Mouse (Mus musculus) embryonic facial prominence, embryonic 11.5 days (tissue): ENCODE results near the gene Tnrc6b. TPM values are rescaled to one million over a fixed set of nuclear protein-coding genes. Genes with fewer than 3 reads are reported as not detected.
"Not testable (repeated sequence)": the region's sequence is repeated elsewhere in the genome, so short reads cannot be mapped to it uniquely, and the experiment has no call there.

Source experiments
- ATAC-seq: fragments of 200-750 bp; cut with Nextera tagmentation; replicated peaks from 2 replicates; pipeline ENCODE4 v1.8.0; 2017; ENCODE audit warnings: low read depth; ENCODE audit not compliant: insufficient number of reproducible peaks, low FRiP score, low TSS enrichment
- DNase-seq: peaks from one replicate; pipeline ENCODE4 v3.0.0-alpha.2; 2015; ENCODE audit warnings: low spot score
- H3K27ac ChIP-seq: fragments of 300-500 bp; sonication (generic); replicated peaks from 2 replicates; pipeline ENCODE4 v1.5.1; 2014; ENCODE audit warnings: mild to moderate bottlenecking, low read depth, low read length, control low read depth
- H3K27me3 ChIP-seq: fragments of 300-500 bp; sonication (generic); 2 replicates; pipeline ENCODE4 v1.6.1; 2014; ENCODE audit warnings: mild to moderate bottlenecking, low read length, moderate library complexity, mixed read lengths; ENCODE audit not compliant: control insufficient read depth, insufficient read depth
- H3K36me3 ChIP-seq: fragments of 300-500 bp; sonication (generic); replicated peaks from 2 replicates; pipeline ENCODE4 v1.6.1; 2014; ENCODE audit warnings: low read depth, mild to moderate bottlenecking, low read length, moderate library complexity, mixed read lengths; ENCODE audit not compliant: control insufficient read depth, insufficient read depth
- H3K4me1 ChIP-seq: fragments of 300-500 bp; sonication (generic); 2 replicates; pipeline ENCODE4 v1.6.1; 2014; ENCODE audit warnings: low read length, mixed read lengths; ENCODE audit not compliant: control insufficient read depth, insufficient read depth
- H3K4me2 ChIP-seq: fragments of 300-500 bp; sonication (generic); 2 replicates; pipeline ENCODE4 v1.6.1; 2014; ENCODE audit warnings: low read depth, mild to moderate bottlenecking, control low read depth, low read length, moderate library complexity
- H3K4me3 ChIP-seq: fragments of 300-500 bp; sonication (generic); 2 replicates; pipeline ENCODE4 v1.5.1; 2014; ENCODE audit warnings: low read depth, low read length, control low read depth
- H3K9ac ChIP-seq: fragments of 300-500 bp; sonication (generic); replicated peaks from 2 replicates; pipeline ENCODE4 v1.6.1; 2014; ENCODE audit warnings: mild to moderate bottlenecking, control low read depth, low read length
- H3K9me3 ChIP-seq: fragments of 300-500 bp; sonication (generic); replicated peaks from 2 replicates; pipeline ENCODE4 v1.6.1; 2016; ENCODE audit warnings: mild to moderate bottlenecking, low read length, inconsistent platforms, mixed read lengths; ENCODE audit not compliant: control insufficient read depth
- WGBS: fragments of 180-500 bp; shearing (Covaris S2); extraction: QIAGEN DNeasy Blood & Tissue Kit; methylation state at CpG from one replicate; pipeline ENCODE4 v1.1.7; 2014; 5-methylcytosine and 5-hydroxymethylcytosine counted together
- polyA plus RNA-seq: library from polyadenylated mRNA; unstranded; fragments of >200 nt; fragmentation: Nextera tagmentation; extraction: Ambion mirVana; gene quantifications from 2 replicates; pipeline ENCODE4 v1.2.1, GENCODE M21; 2014

Tnrc6b gene
- polyA plus RNA-seq, 1 experiment from 2014 or later, result 11.5 TPM

DNA sequence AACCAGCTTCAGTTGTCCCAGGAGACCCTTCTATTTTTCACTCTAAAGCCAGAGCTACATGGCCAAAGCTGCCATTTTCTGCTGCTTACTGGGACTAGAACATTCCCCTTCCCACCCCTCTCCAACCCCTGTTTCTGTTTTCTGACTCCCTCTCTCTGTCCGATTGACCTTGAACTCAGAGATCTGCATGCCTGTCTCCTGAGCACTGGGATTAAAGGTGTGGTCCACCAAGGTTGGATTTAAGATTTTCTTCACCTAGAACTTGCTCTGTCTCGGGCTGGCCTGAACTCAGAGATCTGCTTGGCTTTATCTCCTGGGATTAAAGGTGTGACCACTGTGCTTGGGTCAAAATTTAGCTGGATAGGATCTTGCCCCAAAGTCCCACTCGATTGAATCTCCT lies 209.2 kb downstream of the Tnrc6b start:
- no peak for DNase-seq
- Histone ChIP-seq H3K4me3 (no peak overlapping the region), H3K9ac (no peak overlapping the region), H3K27ac (no peak overlapping the region), H3K27me3 (no peaks in the 10 kb centered on the region), H3K4me1 (no peaks in the 10 kb centered on the region), H3K36me3 (peaks cover 8% of the 10 kb centered on the region), H3K4me2 (no peak overlapping the region), H3K9me3 (no peaks in the 10 kb centered on the region)
- no peak for ATAC-seq
- WGBS, result 94% methylated on average over 3 of the region's 3 CpGs

DNA sequence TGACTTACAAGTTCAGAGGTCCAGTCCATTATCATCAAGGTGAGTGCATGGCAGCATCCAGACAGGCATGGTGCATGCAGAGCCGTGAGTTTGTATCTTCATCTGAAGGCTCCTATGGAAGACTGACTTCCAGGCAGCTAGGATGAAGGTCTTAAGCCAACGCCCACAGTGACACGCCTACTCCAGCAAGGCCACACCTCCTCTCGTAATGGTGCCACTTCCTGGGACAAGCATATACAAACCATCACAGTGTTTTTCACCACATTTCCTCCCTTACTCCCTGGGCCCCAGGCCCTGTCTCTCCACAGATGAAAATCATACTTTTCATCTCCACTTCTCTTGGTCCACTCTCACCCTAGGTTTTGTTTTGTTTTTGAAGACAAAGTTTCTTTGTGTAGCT lies 210.7 kb downstream of the Tnrc6b start:
- DNase-seq, result no peak
- Histone ChIP-seq H3K9me3 (no peaks in the 10 kb centered on the region), H3K9ac (no peak overlapping the region), H3K4me1 (no peaks in the 10 kb centered on the region), H3K36me3 (peaks cover 8% of the 10 kb centered on the region), H3K4me2 (no peak overlapping the region), H3K4me3 (no peak overlapping the region), H3K27me3 (no peaks in the 10 kb centered on the region), H3K27ac (no peak overlapping the region)
- WGBS, result 89% methylated on average over 4 of the region's 4 CpGs
- no peak for ATAC-seq

DNA sequence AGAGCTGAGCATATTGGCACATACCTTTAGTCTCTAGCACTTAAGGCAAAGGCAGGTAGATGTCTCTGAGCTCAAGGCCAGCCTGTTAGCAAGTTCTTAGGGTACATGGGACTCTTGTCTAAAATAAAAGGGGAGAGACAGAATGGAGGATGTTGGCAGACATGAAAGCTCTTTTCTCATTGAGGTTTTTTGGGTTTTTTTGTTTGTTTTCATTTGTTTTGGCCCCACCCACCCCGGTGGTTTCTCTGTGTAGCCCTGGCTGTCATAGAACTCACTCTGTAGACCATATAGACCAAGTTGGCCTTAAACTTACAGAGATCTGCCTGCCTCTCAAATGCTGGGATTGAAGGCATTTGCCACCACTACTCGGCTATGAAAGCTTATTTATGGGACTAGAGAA lies 213.1 kb downstream of the Tnrc6b start:
- no peak overlapping the region for H3K27ac ChIP-seq
- 95% methylated on average over 2 of the region's 2 CpGs for WGBS
- H3K9ac ChIP-seq, result no peak overlapping the region
- ATAC-seq, result no peak
- H3K4me2 ChIP-seq, result no peak overlapping the region
- no peaks in the 10 kb centered on the region for H3K4me1 ChIP-seq
- DNase-seq, result no peak
- peaks cover 10% of the 10 kb centered on the region for H3K36me3 ChIP-seq
- no peaks in the 10 kb centered on the region for H3K27me3 ChIP-seq
- no peak overlapping the region for H3K4me3 ChIP-seq
- H3K9me3 ChIP-seq, result no peaks in the 10 kb centered on the region

GRCm38 (mm10) chr15:80928811-80929355 lies 217.8 kb downstream of the Tnrc6b start:
- WGBS, result 72% methylated on average over 20 of the region's 20 CpGs
- ATAC-seq, result 0 out of 2 replicates have a peak, but pooled peaks have one; percentile 30

GRCm38 (mm10) chr15:80930048-80930571 lies 219.0 kb downstream of the Tnrc6b start:
- Histone ChIP-seq H3K4me1 (no peaks in the 10 kb centered on the region), H3K9me3 (no peaks in the 10 kb centered on the region), H3K9ac (no peak overlapping the region), H3K4me2 (peak overlapping the region; percentile 16; the same call in 1 of the 2 replicates), H3K27ac (peak overlapping the region; percentile 47; the same call in 1 of the 2 replicates), H3K27me3 (no peaks in the 10 kb centered on the region), H3K4me3 (no peak overlapping the region), H3K36me3 (peaks cover 7% of the 10 kb centered on the region)
- peak; percentile 85 for ATAC-seq
- WGBS, result 12% methylated on average over 14 of the region's 16 CpGs
- peak; percentile 90 for DNase-seq

More at GRCm38 (mm10) chr15:80928811-80929355, 217.8 kb downstream of the Tnrc6b start:
- Histone ChIP-seq H3K27ac (no peak overlapping the region), H3K36me3 (peaks cover 9% of the 10 kb centered on the region), H3K9ac (no peak overlapping the region), H3K4me3 (no peak overlapping the region), H3K9me3 (no peaks in the 10 kb centered on the region), H3K27me3 (no peaks in the 10 kb centered on the region), H3K4me2 (no peak overlapping the region; the same call in 1 of the 2 replicates), H3K4me1 (no peaks in the 10 kb centered on the region)
- DNase-seq, result no peak

DNA sequence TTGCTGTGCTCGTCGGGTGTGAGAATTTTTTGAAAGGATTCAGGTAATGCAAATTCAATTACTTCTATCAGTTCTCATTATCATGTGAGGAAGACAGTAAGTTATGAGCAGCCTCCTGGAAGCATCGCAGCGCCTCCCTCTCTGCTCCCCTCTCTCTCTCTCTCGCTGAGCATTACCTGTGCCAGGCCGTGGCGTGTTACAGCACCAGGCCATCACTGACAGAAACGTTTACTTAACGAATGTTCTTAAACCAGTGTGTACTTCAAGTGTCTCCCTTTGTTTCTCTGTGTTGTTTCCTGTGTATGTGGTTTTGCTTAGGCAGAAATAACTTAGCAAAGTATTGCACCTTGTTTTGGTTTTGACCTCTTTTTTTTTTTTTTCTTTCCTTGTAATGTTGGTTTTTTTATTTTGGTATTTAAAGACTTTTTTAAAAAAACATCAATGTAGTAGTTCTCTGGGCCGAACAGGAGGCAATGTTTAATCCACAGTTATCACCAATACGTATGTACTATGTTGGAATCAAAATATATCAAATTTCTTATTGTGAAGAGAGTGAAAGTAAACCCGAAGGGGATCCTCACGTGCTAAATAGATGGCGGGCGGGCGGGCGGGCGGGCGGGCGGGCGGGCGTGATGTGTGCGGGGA lies 219.7 kb downstream of the Tnrc6b start:
- not testable (repeated sequence) for H3K27me3 ChIP-seq, H3K4me1 ChIP-seq, H3K36me3 ChIP-seq, H3K9me3 ChIP-seq, H3K9ac ChIP-seq, H3K4me3 ChIP-seq, ATAC-seq, DNase-seq, H3K4me2 ChIP-seq
- 85% methylated on average over 23 of the region's 23 CpGs for WGBS
- H3K27ac ChIP-seq, result peak overlapping the region; percentile 47

DNA sequence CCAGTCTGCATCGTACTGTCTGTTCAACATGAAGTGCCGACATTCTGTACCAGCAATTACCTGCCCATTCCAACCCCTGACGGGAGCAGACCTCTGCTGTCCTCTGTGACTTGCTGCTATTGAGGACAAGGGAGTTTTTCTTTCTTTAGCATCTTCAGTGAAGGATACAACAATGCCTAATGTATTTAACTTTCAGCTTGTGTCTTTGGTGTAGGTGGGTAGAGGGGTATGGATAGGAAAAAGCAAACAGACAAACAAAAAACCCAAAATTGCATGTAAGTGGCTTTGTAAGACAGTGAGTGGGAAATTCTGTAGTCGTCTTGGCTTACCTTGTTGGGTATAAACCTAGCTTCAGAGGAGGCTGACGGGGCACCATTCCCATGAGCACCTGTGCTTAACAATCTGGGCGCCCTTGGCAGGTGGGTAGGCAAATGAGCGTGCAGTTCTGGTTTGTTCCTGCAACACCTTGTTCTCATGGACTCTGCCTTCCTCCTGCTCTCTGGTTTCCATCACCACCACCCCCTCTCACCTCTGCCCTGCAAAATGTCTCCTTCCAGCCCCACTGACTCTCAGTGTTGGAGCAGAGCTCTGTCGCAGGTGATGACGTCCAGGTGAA lies 220.3 kb downstream of the Tnrc6b start:
- Histone ChIP-seq H3K4me1 (no peaks in the 10 kb centered on the region), H3K36me3 (peaks cover 7% of the 10 kb centered on the region)
- WGBS, result 89% methylated on average over 9 of the region's 9 CpGs

GRCm38 (mm10) chr15:80934841-80935240 lies 223.7 kb downstream of the Tnrc6b start:
- H3K9me3 ChIP-seq, result no peaks in the 10 kb centered on the region
- H3K27ac ChIP-seq, result no peak overlapping the region
- H3K9ac ChIP-seq, result no peak overlapping the region
- ATAC-seq (no peak), DNase-seq (no peak)
- H3K4me3 ChIP-seq, result no peak overlapping the region
- no peaks in the 10 kb centered on the region for H3K36me3 ChIP-seq
- H3K4me1 ChIP-seq, result no peaks in the 10 kb centered on the region
- WGBS, result 88% methylated on average over 5 of the region's 5 CpGs
- H3K4me2 ChIP-seq, result no peak overlapping the region
- no peaks in the 10 kb centered on the region for H3K27me3 ChIP-seq

More for the DNA sequence above, 220.3 kb downstream of the Tnrc6b start:
- H3K9me3 ChIP-seq, result no peaks in the 10 kb centered on the region
- ATAC-seq (no peak), DNase-seq (no peak)
- no peak overlapping the region for H3K27ac ChIP-seq
- H3K4me2 ChIP-seq, result no peak overlapping the region
- no peaks in the 10 kb centered on the region for H3K27me3 ChIP-seq
- no peak overlapping the region for H3K4me3 ChIP-seq
- no peak overlapping the region for H3K9ac ChIP-seq
